Mouse (Mus musculus): ENCODE results near the gene Phactr1. TPM values are rescaled to one million over a fixed set of nuclear protein-coding genes. Genes with fewer than 3 reads are reported as not detected.

The Phactr1 gene
- total RNA-seq, 2 experiments from 2014 or later = 1.8 to 2.1 TPM

- no peak for DNase-seq
Observed at GRCm38 (mm10) chr13:42867026-42867425, 186.6 kb downstream of the Phactr1 start.

GRCm38 (mm10) chr13:42872125-42872524, 191.7 kb downstream of the Phactr1 start:
- no peak for DNase-seq

DNA sequence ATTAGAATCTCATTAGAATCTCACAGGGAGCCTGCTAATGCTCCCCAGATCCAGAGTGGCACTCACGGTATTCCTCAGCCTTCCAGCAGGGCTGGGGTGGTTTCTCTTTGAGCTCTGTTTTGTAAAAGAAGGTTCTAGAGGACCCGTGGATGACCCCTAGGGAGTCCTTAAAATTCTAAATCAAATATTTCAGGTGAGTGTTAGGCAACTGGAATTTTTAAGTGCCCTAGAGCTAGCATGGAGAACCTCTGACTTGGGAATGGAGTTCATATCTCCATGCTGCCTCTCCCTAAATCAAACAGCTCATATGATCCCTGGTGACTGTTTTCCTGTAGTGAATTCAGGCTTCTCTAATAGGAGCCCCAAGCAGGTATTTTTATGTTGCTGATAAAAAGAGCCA, 197.9 kb downstream of the Phactr1 start:
- DNase-seq = no peak

GRCm38 (mm10) chr13:42884033-42884724, 203.8 kb downstream of the Phactr1 start:
- peak; percentile 9 for DNase-seq

- no peak for DNase-seq
Observed at GRCm38 (mm10) chr13:42884725-42885115, 204.3 kb downstream of the Phactr1 start.

DNA sequence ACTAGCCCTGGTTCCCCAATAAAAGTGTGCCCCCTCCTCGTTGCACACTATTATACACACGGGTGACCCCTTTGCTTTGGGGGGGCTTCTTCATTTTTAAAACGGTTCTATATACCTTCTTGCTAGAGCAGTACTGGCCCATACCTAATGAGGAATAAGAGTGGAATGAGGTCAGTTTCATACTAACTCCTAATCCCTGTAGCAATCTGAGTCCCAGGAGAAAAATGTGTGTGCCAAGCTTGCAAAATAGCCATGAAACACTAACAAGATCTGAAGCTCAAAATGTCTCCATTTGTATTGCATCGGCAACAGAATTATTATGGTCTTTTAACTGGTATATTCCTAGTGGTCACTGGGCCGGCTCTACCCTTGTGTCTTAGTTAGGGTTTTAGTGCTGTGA, 207.3 kb downstream of the Phactr1 start:
- no peak for DNase-seq

- DNase-seq = no peak
Observed at GRCm38 (mm10) chr13:42889516-42890474, 209.4 kb downstream of the Phactr1 start.

GRCm38 (mm10) chr13:42890651-42891050, 210.2 kb downstream of the Phactr1 start:
- no peak for DNase-seq

DNA sequence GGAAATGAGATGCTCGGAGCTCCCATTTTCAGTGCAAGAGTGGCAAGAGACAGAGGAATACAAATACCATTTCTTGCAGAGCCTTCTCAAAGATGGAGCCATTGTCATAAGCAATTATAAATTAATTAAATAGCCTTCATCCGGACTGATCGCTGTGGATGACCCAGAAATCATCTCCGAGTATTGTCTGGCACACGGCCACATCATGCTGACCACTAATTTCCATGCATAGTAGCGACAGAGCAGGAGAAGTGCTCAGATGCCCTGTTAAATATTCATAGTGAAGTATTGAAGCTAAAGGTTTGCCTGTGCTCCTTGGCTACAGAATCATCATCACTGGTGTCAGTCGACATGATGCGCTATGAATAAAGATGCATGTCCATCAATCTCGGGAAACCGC, 213.6 kb downstream of the Phactr1 start:
- no peak for DNase-seq

- DNase-seq = no peak
Observed at GRCm38 (mm10) chr13:42894598-42894997, 214.2 kb downstream of the Phactr1 start.

- DNase-seq = no peak
Observed at GRCm38 (mm10) chr13:42895980-42896379, 215.6 kb downstream of the Phactr1 start.

GRCm38 (mm10) chr13:42899611-42900010, 219.2 kb downstream of the Phactr1 start:
- no peak for DNase-seq

DNA sequence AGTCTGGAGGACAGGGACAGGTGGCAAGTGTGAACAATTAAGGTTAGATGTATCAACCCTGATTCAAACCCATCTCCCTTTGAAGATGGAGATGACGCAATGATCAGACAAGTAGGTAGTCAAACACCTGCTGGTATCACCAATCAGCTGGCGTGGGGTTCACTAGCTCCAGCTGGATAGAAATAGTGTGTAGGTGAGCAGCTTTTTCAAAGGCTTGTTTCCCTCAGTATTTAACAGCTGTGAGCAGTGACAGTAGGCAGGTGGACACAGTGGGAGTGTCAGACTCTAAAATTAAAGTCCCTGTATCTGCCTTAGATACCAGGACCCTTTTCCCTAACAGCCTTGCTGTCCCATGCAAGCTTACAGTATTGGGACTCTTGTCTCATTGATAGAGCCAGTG, 221.4 kb downstream of the Phactr1 start:
- no peak for DNase-seq

GRCm38 (mm10) chr13:42902859-42903258, 222.4 kb downstream of the Phactr1 start:
- DNase-seq = no peak

- DNase-seq = no peak
Observed at GRCm38 (mm10) chr13:42905818-42906217, 225.4 kb downstream of the Phactr1 start.

GRCm38 (mm10) chr13:42906990-42907389, 226.6 kb downstream of the Phactr1 start:
- peak; percentile 36 for DNase-seq

- DNase-seq = no peak
Observed at GRCm38 (mm10) chr13:42915081-42915480, 234.7 kb downstream of the Phactr1 start.

GRCm38 (mm10) chr13:42915851-42916193, 235.4 kb downstream of the Phactr1 start:
- no peak for DNase-seq

- DNase-seq = peak; percentile 26
Observed at GRCm38 (mm10) chr13:42916194-42917033, 236.0 kb downstream of the Phactr1 start.

- DNase-seq = no peak
Observed at GRCm38 (mm10) chr13:42917251-42917650, 236.8 kb downstream of the Phactr1 start.

DNA sequence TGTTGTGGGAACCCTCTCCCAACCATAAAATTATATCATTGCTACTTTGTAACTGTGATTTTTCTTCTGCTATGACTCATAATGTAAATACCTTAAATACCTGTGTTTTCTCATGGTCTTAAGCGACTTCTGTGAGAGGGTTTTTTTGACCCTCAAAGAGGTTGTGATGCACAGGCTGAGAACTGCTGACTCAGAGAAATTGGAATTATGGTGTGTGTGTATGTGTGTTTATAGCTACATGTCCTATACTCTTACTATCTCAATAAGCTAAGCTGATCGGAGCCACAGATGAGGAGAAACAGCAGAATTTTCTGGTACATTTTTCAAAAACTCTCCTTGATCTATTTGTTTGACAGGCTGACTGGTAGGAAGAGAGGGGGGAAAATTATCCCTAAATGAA, 239.6 kb downstream of the Phactr1 start:
- no peak for DNase-seq

DNA sequence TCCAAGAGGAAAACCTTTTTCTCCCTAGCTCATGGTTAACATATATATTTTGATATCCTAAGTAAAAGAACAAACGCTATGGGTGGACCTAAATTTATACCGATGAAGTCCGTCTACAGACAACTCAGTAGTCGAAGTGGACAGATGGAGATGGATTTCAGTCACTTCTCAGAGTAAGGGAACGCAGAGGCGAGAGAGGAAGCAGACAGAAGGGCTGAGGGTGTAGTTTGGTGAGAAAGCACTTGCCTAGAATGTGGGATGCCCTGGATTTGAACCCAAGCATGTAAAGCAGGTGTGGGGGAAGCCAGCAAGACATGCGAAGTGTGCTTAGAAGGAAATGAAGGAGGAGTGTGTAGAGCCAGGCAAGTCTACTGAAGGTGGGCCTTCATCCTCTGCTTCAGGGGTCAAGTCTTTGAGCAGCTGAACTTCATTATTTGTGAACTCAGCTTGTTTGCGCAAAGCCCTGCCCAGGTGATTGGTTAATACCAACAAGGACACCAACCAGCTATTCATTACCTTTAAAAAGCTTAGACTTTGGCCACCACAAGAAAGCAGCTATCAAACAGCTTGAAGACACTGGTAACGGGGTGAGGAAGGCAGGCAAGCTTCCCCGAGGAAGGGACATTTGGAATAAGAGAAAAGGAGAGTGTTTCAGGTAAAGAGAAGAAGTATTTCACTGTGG, 241.5 kb downstream of the Phactr1 start:
- no peak for DNase-seq
